Comparison of ENCODE assay signal across 21 mouse cellular contexts in genomic region chr4:116645624-116646023, GRCm38 (mm10). TPM values are rescaled to one million over a fixed set of nuclear protein-coding genes. Genes with fewer than 3 reads are reported as not detected.
DNase-seq lines count a peak whose midpoint lies in the region; ATAC-seq lines count a peak whose summit lies in the region.
"Had no signal": no experiment of that assay in that cellular context is flagged by ENCODE, and none has a peak within 500 bp of the region (broad histone marks: within the 10 kb centered on the region; RNA-seq: fewer than 3 reads in every experiment).

No protein-coding gene starts in this region.

- H3K9me3 ChIP-seq in heart, embryonic 14.5 days (ENCODE audit: control insufficient read depth, low read length), result no peaks in the 10 kb centered on the region
- H3K9me3 ChIP-seq in midbrain, embryonic 11.5 days (ENCODE audit: control insufficient read depth, low read length), result no peaks in the 10 kb centered on the region
- H3K9me3 ChIP-seq in midbrain, embryonic 14.5 days (ENCODE audit: control insufficient read depth, low read length), result no peaks in the 10 kb centered on the region
- no peaks in the 10 kb centered on the region for H3K9me3 ChIP-seq in hindbrain, embryonic 12.5 days (replicated peaks)
- H3K9me3 ChIP-seq: embryonic facial prominence, embryonic 15.5 days; forebrain, embryonic 15.5 days; liver, embryonic 13.5 days; neural tube, embryonic 15.5 days had no signal

- peak; percentile 72 to 80 for DNase-seq in adrenal gland, adult (ENCODE audit: inconsistent age in 2 of 2, low spot score in 1 of 2)
- DNase-seq in adrenal gland, postnatal 4 days (ENCODE audit: low spot score in 2 of 2), result no peak
- DNase-seq in heart, adult 18-20 months, result no peak
- DNase-seq in midbrain, embryonic 11.5 days (ENCODE audit: low spot score, missing footprints), result peak; percentile 77
- DNase-seq in midbrain, embryonic 14.5 days, result no peak
- DNase-seq in left cerebral cortex, adult 8-10 months (ENCODE audit: low spot score in 2 of 2), result no peak
- DNase-seq: cerebellum, adult 9-10 months; gastrocnemius, postnatal 10 days; heart, adult 11 months; kidney, adult 8-10 months; kidney, postnatal 10 days; liver, embryonic 13.5 days; lung, adult 2 months; lung, postnatal 14 days had no signal

- no peak overlapping the region for H3K4me2 ChIP-seq in heart, embryonic 14.5 days (ENCODE audit: low read length)
- H3K4me2 ChIP-seq in midbrain, embryonic 11.5 days, result no peak overlapping the region
- no peak overlapping the region for H3K4me2 ChIP-seq in midbrain, embryonic 14.5 days (ENCODE audit: low read length)
- no peak overlapping the region for H3K4me2 ChIP-seq in hindbrain, embryonic 12.5 days (replicated peaks)
- H3K4me2 ChIP-seq: embryonic facial prominence, embryonic 15.5 days; forebrain, embryonic 15.5 days; hindbrain, embryonic 14.5 days; liver, embryonic 13.5 days; neural tube, embryonic 15.5 days had no signal

- H3K27me3 ChIP-seq in heart, embryonic 14.5 days (ENCODE audit: control insufficient read depth, insufficient read depth, low read length), result no peaks in the 10 kb centered on the region
- no peaks in the 10 kb centered on the region for H3K27me3 ChIP-seq in midbrain, embryonic 11.5 days (ENCODE audit: control insufficient read depth, insufficient read depth, low read length)
- H3K27me3 ChIP-seq in midbrain, embryonic 14.5 days (ENCODE audit: control insufficient read depth, insufficient read depth, low read length), result no peaks in the 10 kb centered on the region
- H3K27me3 ChIP-seq in hindbrain, embryonic 12.5 days, result no peaks in the 10 kb centered on the region
- H3K27me3 ChIP-seq: embryonic facial prominence, embryonic 15.5 days; forebrain, embryonic 15.5 days; liver, embryonic 13.5 days; neural tube, embryonic 15.5 days had no signal

- H3K4me1 ChIP-seq in heart, embryonic 14.5 days (ENCODE audit: control insufficient read depth in 2 of 2, insufficient read depth in 2 of 2, low read length in 2 of 2), result peaks cover 4 to 22% of the 10 kb centered on the region in 2 experiments; a peak in 3 of 4 replicates
- peaks cover 15% of the 10 kb centered on the region for H3K4me1 ChIP-seq in midbrain, embryonic 11.5 days (ENCODE audit: control insufficient read depth, insufficient read depth, low read length)
- peaks cover 25% of the 10 kb centered on the region for H3K4me1 ChIP-seq in midbrain, embryonic 14.5 days (ENCODE audit: control insufficient read depth, insufficient read depth, low read length)
- H3K4me1 ChIP-seq in hindbrain, embryonic 12.5 days, result peaks cover 36% of the 10 kb centered on the region

- ATAC-seq in heart, embryonic 14.5 days (ENCODE audit: insufficient number of reproducible peaks, insufficient read depth, low FRiP score, low read depth), result no peak
- ATAC-seq in midbrain, embryonic 11.5 days (ENCODE audit: low FRiP score), result no peak
- no peak for ATAC-seq in midbrain, embryonic 14.5 days (ENCODE audit: low FRiP score, low TSS enrichment)
- no peak for ATAC-seq in hindbrain, embryonic 12.5 days (ENCODE audit: low FRiP score)
- ATAC-seq: activated CD4-positive, CD25-positive, alpha-beta regulatory T cell, adult 4 months; forebrain, embryonic 15.5 days had no signal

- H3K27ac ChIP-seq in heart, embryonic 14.5 days (replicated peaks in 1 of 2; ENCODE audit: control insufficient read depth in 1 of 2, insufficient read depth in 1 of 2, low read depth in 2 of 2, low read length in 2 of 2), result no peak overlapping the region
- H3K27ac ChIP-seq in midbrain, embryonic 11.5 days (ENCODE audit: low read depth, low read length), result no peak overlapping the region
- no peak overlapping the region for H3K27ac ChIP-seq in midbrain, embryonic 14.5 days (replicated peaks; ENCODE audit: low read depth, low read length)
- no peak overlapping the region for H3K27ac ChIP-seq in hindbrain, embryonic 12.5 days
- H3K27ac ChIP-seq: embryonic facial prominence, embryonic 15.5 days; forebrain, embryonic 15.5 days; hindbrain, embryonic 14.5 days; liver, embryonic 13.5 days; neural tube, embryonic 15.5 days had no signal

- H3K4me3 ChIP-seq in heart, embryonic 14.5 days (ENCODE audit: control insufficient read depth in 1 of 2, insufficient read depth in 1 of 2, low read depth in 1 of 2, low read length in 2 of 2), result no peak overlapping the region
- no peak overlapping the region for H3K4me3 ChIP-seq in midbrain, embryonic 11.5 days (ENCODE audit: low read depth, low read length)
- no peak overlapping the region for H3K4me3 ChIP-seq in midbrain, embryonic 14.5 days (replicated peaks; ENCODE audit: low read depth, low read length)
- no peak overlapping the region for H3K4me3 ChIP-seq in hindbrain, embryonic 12.5 days
- H3K4me3 ChIP-seq: embryonic facial prominence, embryonic 15.5 days; forebrain, embryonic 15.5 days; liver, embryonic 13.5 days; neural tube, embryonic 15.5 days had no signal

- WGBS in heart, embryonic 14.5 days, result 54% methylated on average over 7 of the region's 7 CpGs
- 93% methylated on average over 7 of the region's 7 CpGs for WGBS in midbrain, embryonic 11.5 days
- 94% methylated on average over 7 of the region's 7 CpGs for WGBS in midbrain, embryonic 14.5 days
- WGBS in hindbrain, embryonic 12.5 days, result 92% methylated on average over 7 of the region's 7 CpGs

- peaks cover 78% of the 10 kb centered on the region for H3K36me3 ChIP-seq in heart, embryonic 14.5 days (ENCODE audit: control insufficient read depth, insufficient read depth, low read length)
- H3K36me3 ChIP-seq in midbrain, embryonic 11.5 days (ENCODE audit: control insufficient read depth, insufficient read depth, low read length), result peaks cover 20% of the 10 kb centered on the region
- peaks cover 55% of the 10 kb centered on the region for H3K36me3 ChIP-seq in midbrain, embryonic 14.5 days (ENCODE audit: control insufficient read depth, insufficient read depth, low read length)
- peaks cover 51% of the 10 kb centered on the region for H3K36me3 ChIP-seq in hindbrain, embryonic 12.5 days

- H3K9ac ChIP-seq in heart, embryonic 14.5 days (ENCODE audit: low read length), result peak overlapping the region; percentile 25; the same call in 1 of the 2 replicates
- H3K9ac ChIP-seq in midbrain, embryonic 11.5 days (ENCODE audit: low read length), result no peak overlapping the region
- H3K9ac ChIP-seq in midbrain, embryonic 14.5 days (replicated peaks; ENCODE audit: low read length), result no peak overlapping the region
- H3K9ac ChIP-seq in hindbrain, embryonic 12.5 days, result no peak overlapping the region
- H3K9ac ChIP-seq: embryonic facial prominence, embryonic 15.5 days; forebrain, embryonic 15.5 days; hindbrain, embryonic 14.5 days; liver, embryonic 13.5 days; neural tube, embryonic 15.5 days had no signal

RNA-seq across cellular contexts. Expression of gene Akr1a1, which starts 5.9 kb away (rescaled TPM):
- 100 to 1,000 TPM; 756 to 759 TPM for total RNA-seq in adrenal gland, postnatal 4 days (2021)
- 620 and 648 TPM in 2 replicates for polyA plus RNA-seq in heart, embryonic 14.5 days (2014; fragmentation: Nextera tagmentation; extraction: Ambion mirVana)
- 100 to 1,000 TPM; 310 to 328 TPM for total RNA-seq in heart, adult 18-20 months (2021)
- polyA plus RNA-seq in midbrain, embryonic 11.5 days (2014; fragmentation: Nextera tagmentation; extraction: Ambion mirVana), result 544 TPM in 2 replicates
- polyA plus RNA-seq in midbrain, embryonic 14.5 days (2014; fragmentation: Nextera tagmentation; extraction: Ambion mirVana), result 638 and 660 TPM in 2 replicates
- 566 and 569 TPM in 2 replicates for polyA plus RNA-seq in hindbrain, embryonic 12.5 days (2016; fragmentation: Nextera tagmentation; extraction: Ambion mirVana)
- total RNA-seq in left cerebral cortex, adult 8-10 months (2022), result 100 to 1,000 TPM; 426 to 437 (median 430) TPM

RNA-seq across cellular contexts. Expression of gene Nasp, which starts 17.9 kb away (rescaled TPM):
- 10 to 100 TPM; 71.2 to 80.6 TPM for total RNA-seq in adrenal gland, postnatal 4 days (2021)
- polyA plus RNA-seq in heart, embryonic 14.5 days (2014; fragmentation: Nextera tagmentation; extraction: Ambion mirVana), result 78.0 and 79.1 TPM in 2 replicates
- 10 to 100 TPM; 14.5 to 16.2 TPM for total RNA-seq in heart, adult 18-20 months (2021)
- 304 and 328 TPM in 2 replicates for polyA plus RNA-seq in midbrain, embryonic 11.5 days (2014; fragmentation: Nextera tagmentation; extraction: Ambion mirVana)
- 94.4 and 110 TPM in 2 replicates for polyA plus RNA-seq in midbrain, embryonic 14.5 days (2014; fragmentation: Nextera tagmentation; extraction: Ambion mirVana)
- 183 and 186 TPM in 2 replicates for polyA plus RNA-seq in hindbrain, embryonic 12.5 days (2016; fragmentation: Nextera tagmentation; extraction: Ambion mirVana)
- total RNA-seq in left cerebral cortex, adult 8-10 months (2022), result 10 to 100 TPM; 26.8 to 28.5 (median 27.2) TPM

RNA-seq across cellular contexts. Expression of gene Prdx1, which starts 39.7 kb away (rescaled TPM):
- 100 to 1,000 TPM; 471 to 527 TPM for total RNA-seq in adrenal gland, postnatal 4 days (2021)
- 942 and 971 TPM in 2 replicates for polyA plus RNA-seq in heart, embryonic 14.5 days (2014; fragmentation: Nextera tagmentation; extraction: Ambion mirVana)
- 100 to 1,000 TPM; 463 to 542 TPM for total RNA-seq in heart, adult 18-20 months (2021)
- 1,035 and 1,053 TPM in 2 replicates for polyA plus RNA-seq in midbrain, embryonic 11.5 days (2014; fragmentation: Nextera tagmentation; extraction: Ambion mirVana)
- polyA plus RNA-seq in midbrain, embryonic 14.5 days (2014; fragmentation: Nextera tagmentation; extraction: Ambion mirVana), result 378 and 430 TPM in 2 replicates
- polyA plus RNA-seq in hindbrain, embryonic 12.5 days (2016; fragmentation: Nextera tagmentation; extraction: Ambion mirVana), result 731 and 767 TPM in 2 replicates
- total RNA-seq in left cerebral cortex, adult 8-10 months (2022), result 100 to 1,000 TPM; 171 to 219 (median 193) TPM

RNA-seq across cellular contexts. Expression of gene Ccdc17, which starts 49.2 kb away (rescaled TPM):
- total RNA-seq in adrenal gland, postnatal 4 days (2021), result 10 to 100 TPM; 14.4 to 16.1 TPM
- polyA plus RNA-seq in heart, embryonic 14.5 days (2014; fragmentation: Nextera tagmentation; extraction: Ambion mirVana), result 3.2 and 5.1 TPM in 2 replicates
- 1 to 10 TPM; 3.7 to 4.1 TPM for total RNA-seq in heart, adult 18-20 months (2021)
- polyA plus RNA-seq in midbrain, embryonic 11.5 days (2014; fragmentation: Nextera tagmentation; extraction: Ambion mirVana), result 1.7 and 2.6 TPM in 2 replicates
- polyA plus RNA-seq in midbrain, embryonic 14.5 days (2014; fragmentation: Nextera tagmentation; extraction: Ambion mirVana), result 5.4 and 5.9 TPM in 2 replicates
- polyA plus RNA-seq in hindbrain, embryonic 12.5 days (2016; fragmentation: Nextera tagmentation; extraction: Ambion mirVana), result 3.8 and 4.8 TPM in 2 replicates
- 1 to 10 TPM; 5.5 to 8.0 (median 7.1) TPM for total RNA-seq in left cerebral cortex, adult 8-10 months (2022)

Comparison
In these comparisons a context has a peak if more than half of its experiments do, and no peak if none do; other contexts are left out.
1. DNase-seq: peak in adrenal gland, adult (2 of 2) and midbrain, embryonic 11.5 days (single experiment); none in adrenal gland, postnatal 4 days (0 of 2), heart, adult 18-20 months (0 of 2), midbrain, embryonic 14.5 days (single experiment) and left cerebral cortex, adult 8-10 months (0 of 2).